Mouse (Mus musculus) c-Kit-positive CD71-negative TER-119-negative erythroid progenitor cells, embryonic 14.5 days (primary cell): ENCODE data around the gene Thsd7a.

ENCODE experiments used
- DNase-seq: peaks from one replicate; pipeline ENCODE4 v3.0.0-alpha.2; 2013; ENCODE audit warnings: low read depth

The Thsd7a gene

GRCm38 (mm10) chr6:12748787-12749530 lies at the start of gene Thsd7a:
Gene Thsd7a, minus strand, starts transcription at chr6:12749410.
- no peak for DNase-seq

- DNase-seq = no peak
Observed at GRCm38 (mm10) chr6:12787129-12787528, 37.9 kb upstream of the Thsd7a start.

- DNase-seq = no peak
Observed at GRCm38 (mm10) chr6:12786378-12786982, 37.3 kb upstream of the Thsd7a start.

- DNase-seq = no peak
Observed at GRCm38 (mm10) chr6:12784918-12785618, 35.9 kb upstream of the Thsd7a start.

GRCm38 (mm10) chr6:12772799-12773198 lies 23.6 kb upstream of the Thsd7a start:
- DNase-seq = no peak

- no peak for DNase-seq
Observed at GRCm38 (mm10) chr6:12765191-12765590, 16.0 kb upstream of the Thsd7a start.

GRCm38 (mm10) chr6:12764606-12765005 lies 15.4 kb upstream of the Thsd7a start:
- DNase-seq = no peak

GRCm38 (mm10) chr6:12763816-12764215 lies 14.6 kb upstream of the Thsd7a start:
- DNase-seq = no peak

- DNase-seq = no peak
Observed at GRCm38 (mm10) chr6:12759328-12760193, 10.4 kb upstream of the Thsd7a start.

- no peak for DNase-seq
Observed at GRCm38 (mm10) chr6:12752297-12752696, 3.1 kb upstream of the Thsd7a start.

GRCm38 (mm10) chr6:12750441-12750840 lies 1.2 kb upstream of the Thsd7a start:
- no peak for DNase-seq

GRCm38 (mm10) chr6:12749531-12750210 lies 461 bp upstream of the Thsd7a start:
- no peak for DNase-seq

- DNase-seq = no peak
Observed at GRCm38 (mm10) chr6:12748454-12748786, 790 bp downstream of the Thsd7a start.

- DNase-seq = no peak
Observed at GRCm38 (mm10) chr6:12747856-12748450, 1.3 kb downstream of the Thsd7a start.

- DNase-seq = no peak
Observed at GRCm38 (mm10) chr6:12742791-12743190, 6.4 kb downstream of the Thsd7a start.

GRCm38 (mm10) chr6:12733924-12734323 lies 15.3 kb downstream of the Thsd7a start:
- DNase-seq = no peak

- no peak for DNase-seq
Observed at GRCm38 (mm10) chr6:12716071-12716470, 33.1 kb downstream of the Thsd7a start.

GRCm38 (mm10) chr6:12712581-12712980 lies 36.6 kb downstream of the Thsd7a start:
- DNase-seq = no peak

GRCm38 (mm10) chr6:12702925-12703324 lies 46.3 kb downstream of the Thsd7a start:
- DNase-seq = no peak

- DNase-seq = no peak
Observed at GRCm38 (mm10) chr6:12699089-12699488, 50.1 kb downstream of the Thsd7a start.

- DNase-seq = no peak
Observed at GRCm38 (mm10) chr6:12693689-12694088, 55.5 kb downstream of the Thsd7a start.
